Mouse (Mus musculus): ENCODE data around the gene Gm20809. TPM values are rescaled to one million over a fixed set of nuclear protein-coding genes. Genes with fewer than 3 reads are reported as not detected.
"Not testable (repeated sequence)": the region's sequence is repeated elsewhere in the genome, so short reads cannot be mapped to it uniquely, and the experiment has no call there.

Gene Gm20809
- polyA plus RNA-seq (2014; fragmentation: Nextera tagmentation; extraction: Ambion mirVana): not detected in 2 replicates

DNA sequence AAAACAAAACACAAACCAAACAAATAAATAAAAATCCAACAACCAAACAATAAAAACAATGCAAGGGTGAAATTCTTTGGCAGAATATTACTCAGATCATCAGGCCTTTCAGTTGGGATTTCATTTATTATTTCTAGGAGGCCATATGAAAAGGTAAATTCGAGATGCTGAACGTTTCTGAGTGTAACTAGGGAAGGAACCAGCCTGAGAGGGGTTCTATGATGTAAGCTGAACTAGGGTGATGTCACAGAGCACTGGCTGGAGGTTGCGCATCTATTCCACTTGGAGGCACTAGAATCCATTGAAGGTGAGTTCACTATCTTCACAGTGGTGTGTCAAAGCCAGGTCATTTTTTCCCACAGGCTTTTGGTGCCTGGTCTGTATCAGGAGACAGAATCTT is at the start of gene Gm20809:
Gm20809 (plus strand) TSS at position 301 of the 400 bp plus-strand sequence.
- not testable (repeated sequence) for H3K4me2 ChIP-seq (ENCODE audit: low read depth, low read length); H3K9me3 ChIP-seq (ENCODE audit: control insufficient read depth, low read length); H3K27ac ChIP-seq (replicated peaks; ENCODE audit: low read depth, low read length); H3K4me3 ChIP-seq (ENCODE audit: low read depth, low read length); DNase-seq (ENCODE audit: low spot score); H3K4me1 ChIP-seq (ENCODE audit: control insufficient read depth, insufficient read depth, low read length); H3K27me3 ChIP-seq (replicated peaks; ENCODE audit: control insufficient read depth, insufficient read depth, low read length); H3K36me3 ChIP-seq (ENCODE audit: control insufficient read depth, insufficient read depth, low read length); H3K9ac ChIP-seq (ENCODE audit: low read depth, low read length); ATAC-seq (ENCODE audit: low read depth)
- no CpG with 5 or more reads among the region's 3 CpGs for WGBS
